Mouse (Mus musculus) G1E-ER4 (cell line): Measurements from ENCODE around the gene Pou3f1. TPM values are rescaled to one million over a fixed set of nuclear protein-coding genes. Genes with fewer than 3 reads are reported as not detected.

Source experiments
- GATA1 ChIP-seq: IDR thresholded peaks from one replicate; pipeline ENCODE4 v1.8.0; 2012; ENCODE audit warnings: low read length, inconsistent platforms
- polyA plus RNA-seq: library from polyadenylated mRNA; stranded (reverse); fragments of >175 nt; gene quantifications from 2 replicates; pipeline ENCODE4 v1.2.3, GENCODE M21; 2012

Gene Pou3f1
- polyA plus RNA-seq, 1 experiment = not detected

GRCm38 (mm10) chr4:124671583-124671982 is 15.0 kb downstream of the Pou3f1 start:
- TF ChIP-seq GATA1 = no peak

GRCm38 (mm10) chr4:124672347-124673320 is 16.0 kb downstream of the Pou3f1 start:
- no peak for TF ChIP-seq GATA1

DNA sequence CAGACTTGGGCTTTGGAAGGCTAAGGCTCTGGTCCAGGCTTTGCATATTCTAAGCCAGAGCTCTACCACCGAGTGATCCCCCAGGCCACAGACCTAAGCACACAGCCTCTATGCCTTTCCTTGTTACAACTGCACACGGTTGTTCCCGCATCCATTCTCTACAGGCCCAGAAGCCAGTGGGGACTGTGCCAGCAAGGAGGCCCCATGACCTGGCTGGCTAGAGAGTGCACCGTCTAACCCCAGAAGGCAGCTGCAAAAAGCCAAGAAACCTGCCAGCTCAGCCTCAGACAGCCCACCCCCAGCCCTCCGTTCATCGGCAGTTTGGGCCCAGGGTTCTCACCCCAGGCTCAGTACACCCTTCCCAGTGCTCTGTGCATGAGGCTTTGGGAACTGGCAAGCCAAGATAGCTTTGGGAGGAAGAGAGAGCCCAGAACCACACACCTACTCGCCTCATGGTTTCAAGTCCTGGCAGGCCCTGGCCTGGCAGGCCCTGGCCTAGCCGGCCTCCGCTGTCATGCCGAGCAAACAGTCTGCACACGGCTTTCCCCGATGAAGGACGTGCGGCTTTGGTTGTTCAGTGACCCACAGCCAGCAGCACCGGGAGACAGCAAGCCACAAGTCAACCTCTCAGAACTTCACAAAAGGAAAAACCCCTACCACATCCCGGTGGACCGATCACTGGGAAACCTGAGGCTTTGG is 17.9 kb downstream of the Pou3f1 start:
- no peak for TF ChIP-seq GATA1

GRCm38 (mm10) chr4:124675037-124675436 is 18.4 kb downstream of the Pou3f1 start:
- no peak for TF ChIP-seq GATA1

DNA sequence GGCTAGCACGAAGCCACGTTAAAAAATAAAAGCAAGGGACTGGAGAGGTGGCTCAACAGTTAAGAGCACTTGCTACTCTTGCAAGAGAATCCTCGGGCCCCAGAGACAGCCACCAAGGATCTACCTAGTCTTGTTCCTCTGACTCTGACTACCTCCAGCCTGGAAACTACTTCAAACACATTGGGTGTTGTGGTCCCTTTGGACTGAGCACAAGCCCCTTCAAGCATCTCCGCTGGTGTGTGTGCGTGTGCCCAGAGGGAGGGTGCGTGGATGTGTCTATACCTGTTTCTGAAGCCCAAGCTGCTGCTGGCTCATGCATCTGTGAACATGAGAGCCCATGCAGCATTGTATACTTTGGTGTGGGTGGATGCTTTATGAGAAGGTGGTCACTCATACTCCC is 19.4 kb downstream of the Pou3f1 start:
- TF ChIP-seq GATA1 = no peak

DNA sequence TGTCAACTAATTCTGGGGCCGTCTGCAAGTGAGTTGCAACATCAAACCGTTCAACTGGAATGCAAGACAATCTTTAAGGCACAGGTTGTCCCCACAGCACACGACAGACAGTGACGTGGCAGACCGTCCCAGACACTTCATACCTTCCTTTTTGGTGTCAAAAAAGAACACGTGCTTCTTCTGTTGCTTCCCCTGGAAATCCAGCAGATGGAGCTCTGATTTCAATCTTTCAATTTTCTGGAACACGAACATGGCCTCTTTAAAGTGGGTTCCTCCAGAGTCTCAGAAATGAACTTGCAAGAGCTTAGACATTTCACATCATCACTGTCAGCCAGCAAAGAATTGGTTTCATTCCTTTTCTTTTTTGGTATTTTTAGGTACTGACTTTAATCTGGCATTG is 25.7 kb downstream of the Pou3f1 start:
- no peak for TF ChIP-seq GATA1

GRCm38 (mm10) chr4:124683474-124683873 is 26.9 kb downstream of the Pou3f1 start:
- no peak for TF ChIP-seq GATA1

DNA sequence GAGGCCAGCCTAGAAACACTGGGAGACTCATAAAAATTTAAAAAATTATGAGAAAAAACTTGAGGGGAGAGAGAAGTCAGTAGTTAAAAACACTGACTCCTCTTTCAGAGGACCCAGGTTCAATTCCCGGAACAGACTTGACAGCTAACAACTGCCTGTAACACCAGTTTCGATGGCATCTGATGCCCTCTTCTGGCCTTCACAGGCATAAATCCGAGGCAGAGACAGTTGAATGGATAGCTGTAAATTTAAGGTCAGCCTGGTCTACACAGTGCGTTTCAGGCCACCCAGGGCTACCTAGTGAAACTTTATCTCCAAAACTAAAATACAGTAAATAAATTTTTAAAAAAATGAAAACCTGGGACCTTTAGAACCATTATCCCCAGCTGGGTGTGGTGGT is 28.4 kb downstream of the Pou3f1 start:
- no peak for TF ChIP-seq GATA1

GRCm38 (mm10) chr4:124685453-124685852 is 28.8 kb downstream of the Pou3f1 start:
- TF ChIP-seq GATA1 = no peak

GRCm38 (mm10) chr4:124685897-124686402 is 29.3 kb downstream of the Pou3f1 start:
- no peak for TF ChIP-seq GATA1

- TF ChIP-seq GATA1 = no peak
Measured at GRCm38 (mm10) chr4:124691455-124691854, 34.8 kb downstream of the Pou3f1 start.

DNA sequence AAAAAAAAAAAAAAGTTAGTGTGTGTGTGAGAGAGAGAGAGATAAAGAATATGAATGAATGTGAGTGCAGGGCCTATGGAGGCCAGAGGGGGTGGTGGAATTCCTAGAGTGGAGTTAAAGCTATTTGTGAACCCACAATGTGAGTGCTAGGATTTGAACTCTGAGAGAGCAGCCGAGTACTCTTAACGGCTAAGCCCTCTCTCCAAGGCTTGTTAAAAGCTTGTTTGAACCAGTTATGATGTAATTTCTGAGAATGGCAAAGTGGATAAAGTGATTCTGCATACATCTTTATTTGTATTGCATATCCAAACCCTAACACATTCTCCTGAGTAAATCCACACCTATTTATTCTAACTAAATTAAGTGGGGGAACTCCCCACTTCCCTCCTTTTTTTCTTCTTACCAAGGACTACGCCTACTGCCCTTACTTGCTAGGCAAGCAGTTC is 35.8 kb downstream of the Pou3f1 start:
- no peak for TF ChIP-seq GATA1

GRCm38 (mm10) chr4:124693135-124693894 is 36.7 kb downstream of the Pou3f1 start, which contains the start of gene Utp11:
TSS of gene Utp11 (minus strand) at chr4:124693600.
- TF ChIP-seq GATA1 = no peak

DNA sequence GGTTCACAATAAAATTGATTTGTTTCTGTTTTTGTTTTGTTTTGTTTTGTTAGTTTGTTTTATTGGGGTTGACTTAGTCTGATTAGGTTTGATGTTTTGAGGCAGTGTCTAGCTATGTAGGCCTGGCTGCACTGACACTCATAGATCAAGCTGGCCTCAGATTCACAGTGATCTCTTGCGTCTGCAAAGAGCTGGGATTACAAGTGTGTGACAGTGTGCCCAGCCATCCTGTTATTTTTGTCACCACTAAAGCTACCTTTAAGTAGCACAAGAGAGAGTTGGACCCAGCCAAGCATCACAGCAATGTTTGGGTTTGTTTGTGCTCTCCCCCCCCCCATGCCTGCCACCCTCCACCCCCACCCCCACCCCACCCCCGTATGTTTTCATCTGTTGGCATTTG is 38.0 kb downstream of the Pou3f1 start:
- TF ChIP-seq GATA1 = no peak

- TF ChIP-seq GATA1 = no peak
Measured at GRCm38 (mm10) chr4:124695786-124696516, 39.3 kb downstream of the Pou3f1 start.
